Mouse (Mus musculus) midbrain, embryonic 16.5 days (tissue): ENCODE measurements around the gene Eps8l2. TPM values are rescaled to one million over a fixed set of nuclear protein-coding genes. Genes with fewer than 3 reads are reported as not detected.
A peak's percentile ranks its signal among the peaks of the same experiment; 100 is the strongest.

ENCODE experiments used
- ATAC-seq: fragments of 200-750 bp; cut with Nextera tagmentation; 2 replicates; pipeline ENCODE4 v1.8.0; 2017; ENCODE audit warnings: moderate TSS enrichment
- H3K27ac ChIP-seq: fragments of 300-500 bp; sonication (generic); 2 replicates; pipeline ENCODE4 v1.5.1; 2014; ENCODE audit warnings: mild to moderate bottlenecking, low read length, mixed read lengths
- H3K27me3 ChIP-seq: fragments of 300-500 bp; sonication (generic); 2 replicates; pipeline ENCODE4 v1.6.1; 2014; ENCODE audit warnings: low read depth, low read length, mixed read lengths; ENCODE audit not compliant: control insufficient read depth, insufficient read depth
- H3K36me3 ChIP-seq: fragments of 300-500 bp; sonication (generic); 2 replicates; pipeline ENCODE4 v1.6.1; 2014; ENCODE audit warnings: mild to moderate bottlenecking, low read length, moderate library complexity, mixed read lengths; ENCODE audit not compliant: control insufficient read depth, insufficient read depth
- H3K4me1 ChIP-seq: fragments of 300-500 bp; sonication (generic); 2 replicates; pipeline ENCODE4 v1.6.1; 2014; ENCODE audit warnings: mild to moderate bottlenecking, low read length, mixed read lengths; ENCODE audit not compliant: control insufficient read depth, insufficient read depth
- H3K4me2 ChIP-seq: fragments of 300-500 bp; sonication (generic); 2 replicates; pipeline ENCODE4 v1.6.1; 2014; ENCODE audit warnings: mild to moderate bottlenecking, low read length, mixed read lengths
- H3K4me3 ChIP-seq: fragments of 300-500 bp; sonication (generic); 2 replicates; pipeline ENCODE4 v1.5.1; 2014; ENCODE audit warnings: low read depth, mild to moderate bottlenecking, low read length, moderate library complexity, mixed read lengths
- H3K9ac ChIP-seq: fragments of 300-500 bp; sonication (generic); 2 replicates; pipeline ENCODE4 v1.6.1; 2014; ENCODE audit warnings: low read depth, low read length, mixed read lengths
- H3K9me3 ChIP-seq: fragments of 300-500 bp; sonication (generic); replicated peaks from 2 replicates; pipeline ENCODE4 v1.6.1; 2014; ENCODE audit warnings: mild to moderate bottlenecking, low read length, mixed read lengths; ENCODE audit not compliant: control insufficient read depth, poor library complexity, severe bottlenecking
- WGBS: fragments of 180-500 bp; shearing (Covaris S2); extraction: QIAGEN DNeasy Blood & Tissue Kit; methylation state at CpG from one replicate; pipeline ENCODE4 v1.1.7; 2014; 5-methylcytosine and 5-hydroxymethylcytosine counted together
- polyA plus RNA-seq: library from polyadenylated mRNA; unstranded; fragments of >200 nt; fragmentation: Nextera tagmentation; extraction: Ambion mirVana; gene quantifications from 2 replicates; pipeline ENCODE4 v1.2.1, GENCODE M21; 2015

Eps8l2 gene
- polyA plus RNA-seq, 1 experiment from 2014 or later = 1.0 TPM

- peak within 1 kb of the TSS; percentile 87 for H3K4me2 ChIP-seq
- H3K27me3 ChIP-seq = no peaks in the 10 kb centered on the region
- H3K9ac ChIP-seq = peak within 1 kb of the TSS; percentile 96
- peaks cover 30% of the 10 kb centered on the region for H3K4me1 ChIP-seq
- no peaks in the 10 kb centered on the region for H3K9me3 ChIP-seq
- peak within 1 kb of the TSS; percentile 48 for H3K4me3 ChIP-seq
- whole genome bisulfite sequencing = under 1% methylated on average over 99 of the region's 105 CpGs
- H3K27ac ChIP-seq = peak within 1 kb of the TSS; percentile 100
- H3K36me3 ChIP-seq = peaks cover 3% of the 10 kb centered on the region; the same call in 1 of the 2 replicates
- peak; percentile 97 for ATAC-seq
Measured at GRCm38 (mm10) chr7:141327469-141328372, 11.0 kb upstream of the Eps8l2 start, which contains the start of the genes Deaf1 and Tmem80. Gene Deaf1, minus strand, starts transcription at chr7:141327690. Gene Tmem80, plus strand, starts transcription at chr7:141327739.

GRCm38 (mm10) chr7:141328373-141328990, 10.2 kb upstream of the Eps8l2 start:
- Histone ChIP-seq H3K4me3 (peak overlapping the region; percentile 48), H3K4me1 (peaks cover 30% of the 10 kb centered on the region), H3K4me2 (peak overlapping the region; percentile 44), H3K9me3 (no peaks in the 10 kb centered on the region), H3K36me3 (peaks cover 5% of the 10 kb centered on the region; the same call in 1 of the 2 replicates), H3K27ac (peak overlapping the region; percentile 100), H3K27me3 (no peaks in the 10 kb centered on the region), H3K9ac (peak overlapping the region; percentile 96)
- ATAC-seq = peak; percentile 23
- 15% methylated on average over 24 of the region's 24 CpGs for WGBS

GRCm38 (mm10) chr7:141330706-141331105, 8.0 kb upstream of the Eps8l2 start:
- ATAC-seq = no peak
- no peaks in the 10 kb centered on the region for H3K27me3 ChIP-seq
- 0 out of 2 replicates have a peak, but pooled peaks cover 6% of the 10 kb centered on the region for H3K36me3 ChIP-seq
- no peak overlapping the region for H3K27ac ChIP-seq
- H3K4me2 ChIP-seq = no peak overlapping the region
- no peak overlapping the region for H3K4me3 ChIP-seq
- no peak overlapping the region for H3K9ac ChIP-seq
- H3K9me3 ChIP-seq = no peaks in the 10 kb centered on the region
- H3K4me1 ChIP-seq = peaks cover 16% of the 10 kb centered on the region

- WGBS = 87% methylated on average over 6 of the region's 6 CpGs
- no peaks in the 10 kb centered on the region for H3K27me3 ChIP-seq
- H3K4me3 ChIP-seq = no peak overlapping the region
- ATAC-seq = no peak
- H3K9me3 ChIP-seq = no peaks in the 10 kb centered on the region
- 0 out of 2 replicates have a peak, but pooled peaks cover 6% of the 10 kb centered on the region for H3K36me3 ChIP-seq
- H3K9ac ChIP-seq = no peak overlapping the region
- peaks cover 5% of the 10 kb centered on the region for H3K4me1 ChIP-seq
- H3K4me2 ChIP-seq = no peak overlapping the region
- H3K27ac ChIP-seq = no peak overlapping the region
Measured at GRCm38 (mm10) chr7:141331990-141332389, 6.7 kb upstream of the Eps8l2 start.

- ATAC-seq = no peak
- WGBS = 79% methylated on average over 2 of the region's 2 CpGs
Measured at GRCm38 (mm10) chr7:141335044-141335579, 3.6 kb upstream of the Eps8l2 start.

GRCm38 (mm10) chr7:141335682-141336081, 3.0 kb upstream of the Eps8l2 start:
- Histone ChIP-seq H3K27me3 (peaks cover 8% of the 10 kb centered on the region; the same call in 1 of the 2 replicates), H3K36me3 (0 out of 2 replicates have a peak, but pooled peaks cover 6% of the 10 kb centered on the region), H3K9ac (no peak overlapping the region), H3K4me1 (no peaks in the 10 kb centered on the region), H3K4me2 (no peak overlapping the region), H3K27ac (no peak overlapping the region), H3K4me3 (no peak overlapping the region), H3K9me3 (no peaks in the 10 kb centered on the region)
- 88% methylated on average over 4 of the region's 4 CpGs for WGBS
- no peak for ATAC-seq

More at GRCm38 (mm10) chr7:141335044-141335579, 3.6 kb upstream of the Eps8l2 start:
- Histone ChIP-seq H3K4me2 (no peak overlapping the region), H3K9me3 (no peaks in the 10 kb centered on the region), H3K27me3 (peaks cover 8% of the 10 kb centered on the region; the same call in 1 of the 2 replicates), H3K27ac (no peak overlapping the region), H3K36me3 (0 out of 2 replicates have a peak, but pooled peaks cover 6% of the 10 kb centered on the region), H3K4me1 (no peaks in the 10 kb centered on the region), H3K9ac (0 out of 2 replicates have a peak overlapping the region, but pooled peaks have one; percentile 14), H3K4me3 (no peak overlapping the region)

- Histone ChIP-seq H3K4me2 (no peak overlapping the region), H3K4me3 (no peak overlapping the region), H3K27ac (no peak overlapping the region), H3K9me3 (no peaks in the 10 kb centered on the region), H3K4me1 (no peaks in the 10 kb centered on the region), H3K27me3 (peaks cover 8% of the 10 kb centered on the region; the same call in 1 of the 2 replicates), H3K9ac (no peak overlapping the region), H3K36me3 (0 out of 2 replicates have a peak, but pooled peaks cover 6% of the 10 kb centered on the region)
- no peak for ATAC-seq
- WGBS = 87% methylated on average over 3 of the region's 3 CpGs
Measured at GRCm38 (mm10) chr7:141336296-141336695, 2.4 kb upstream of the Eps8l2 start.

GRCm38 (mm10) chr7:141337716-141338416, 814 bp upstream of the Eps8l2 start:
- Histone ChIP-seq H3K4me2 (no peak overlapping the region), H3K36me3 (0 out of 2 replicates have a peak, but pooled peaks cover 6% of the 10 kb centered on the region), H3K9ac (no peak overlapping the region), H3K4me1 (no peaks in the 10 kb centered on the region), H3K4me3 (no peak overlapping the region), H3K27ac (no peak overlapping the region), H3K9me3 (no peaks in the 10 kb centered on the region), H3K27me3 (peaks cover 8% of the 10 kb centered on the region; the same call in 1 of the 2 replicates)
- WGBS = 84% methylated on average over 3 of the region's 3 CpGs
- ATAC-seq = no peak
